ENCODE assay signal across 8 mouse cellular contexts in the genomic region with DNA sequence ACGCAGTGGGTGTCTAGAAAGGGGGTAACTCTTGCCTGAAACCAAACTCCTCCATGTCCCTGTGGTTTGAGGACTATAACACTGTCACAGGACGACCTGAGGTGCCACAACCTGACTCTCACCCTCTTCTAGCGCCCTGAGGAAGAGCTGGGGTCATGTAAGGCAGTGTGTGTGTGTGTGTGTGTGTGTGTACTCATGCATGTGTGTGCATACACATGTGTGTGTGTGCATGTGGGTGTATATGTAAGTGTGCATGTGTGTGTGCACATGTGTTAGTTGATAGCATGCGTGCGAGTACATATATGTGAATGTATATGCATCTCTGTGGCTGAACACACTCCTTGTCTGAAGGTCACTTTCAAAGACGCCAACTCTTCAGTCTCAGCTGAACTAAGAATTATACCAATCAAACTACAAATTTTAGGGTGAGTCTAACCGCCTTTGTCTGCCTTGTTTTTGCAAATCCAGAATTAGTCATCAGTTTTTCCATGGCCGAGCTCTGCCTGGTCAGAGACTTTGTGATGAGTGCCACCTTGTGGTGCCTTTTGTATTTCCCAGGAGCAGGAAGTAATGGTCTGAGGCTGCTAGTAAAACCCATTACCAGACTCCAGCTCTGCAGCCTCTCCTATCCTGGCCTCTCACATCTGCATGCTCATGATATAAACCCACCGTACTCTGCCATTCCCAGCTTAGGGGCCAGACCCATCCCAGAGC. TPM values are rescaled to one million over a fixed set of nuclear protein-coding genes. Genes with fewer than 3 reads are reported as not detected.
DNase-seq lines count a peak whose midpoint lies in the region; ATAC-seq and TF ChIP-seq lines count a peak whose summit lies in the region.

No protein-coding gene starts in this region.

- H3K27ac ChIP-seq in hindbrain, postnatal 0 days: no peak overlapping the region
- no peak overlapping the region for H3K27ac ChIP-seq in small intestine, adult 2 months (ENCODE audit: insufficient read depth, low read depth, low read length)

- no peak for TF ChIP-seq POLR2A in small intestine, adult 2 months (IDR thresholded peaks at IDR 0.05; ENCODE audit: low read depth, low read length)

- no peaks in the 10 kb centered on the region for H3K36me3 ChIP-seq in hindbrain, postnatal 0 days (ENCODE audit: insufficient read depth, low read length)
- no peaks in the 10 kb centered on the region for H3K36me3 ChIP-seq in small intestine, adult 2 months (ENCODE audit: control insufficient read depth, insufficient read depth, low read length)

- DNase-seq in adipocyte (ENCODE audit: low spot score): peak; percentile 92
- peak; percentile 90 to 93 for DNase-seq in cerebellum, postnatal 14 days
- DNase-seq in gastrocnemius, adult 18-20 months (ENCODE audit: low spot score): peak; percentile 88
- DNase-seq in hindbrain, postnatal 0 days (ENCODE audit: low spot score): peak; percentile 93
- DNase-seq in left cerebral cortex, adult 18-20 months (ENCODE audit: low spot score in 2 of 2): peak; percentile 88 to 92

- peak; percentile 88 for TF ChIP-seq CTCF in hindbrain, postnatal 0 days (IDR thresholded peaks at IDR 0.05; ENCODE audit: low read depth)
- peak; percentile 60; the same call in 1 of the 2 replicates for TF ChIP-seq CTCF in small intestine, adult 2 months (IDR thresholded peaks at IDR 0.05; ENCODE audit: extremely low read depth, insufficient read length, insufficient replicate concordance, low read depth, low read length)

- ATAC-seq in hindbrain, postnatal 0 days: peak; percentile 80
- peak; percentile 62 for ATAC-seq in megakaryocyte-erythroid progenitor cell, adult 5-6 weeks (replicated peaks; ENCODE audit: low FRiP score, low TSS enrichment, poor library complexity, severe bottlenecking)
- ATAC-seq in monocyte, adult 5-6 weeks (replicated peaks; ENCODE audit: insufficient number of reproducible peaks, low FRiP score, low TSS enrichment, poor library complexity, severe bottlenecking): no peak

- no peak overlapping the region for H3K4me2 ChIP-seq in hindbrain, postnatal 0 days (ENCODE audit: low read depth, low read length)

- WGBS in hindbrain, postnatal 0 days: 56% methylated on average over 9 of the region's 9 CpGs
- 54% methylated on average over 9 of the region's 9 CpGs for WGBS in small intestine, adult 2 months

- no peaks in the 10 kb centered on the region for H3K27me3 ChIP-seq in hindbrain, postnatal 0 days (ENCODE audit: insufficient read depth, low read length)
- H3K27me3 ChIP-seq in small intestine, adult 2 months (ENCODE audit: control insufficient read depth, insufficient read depth, low read length): no peaks in the 10 kb centered on the region

- H3K9ac ChIP-seq in hindbrain, postnatal 0 days (replicated peaks; ENCODE audit: low read length): no peak overlapping the region

- H3K4me3 ChIP-seq in hindbrain, postnatal 0 days (ENCODE audit: low read length): no peak overlapping the region
- H3K4me3 ChIP-seq in small intestine, adult 2 months (ENCODE audit: low read depth, low read length): no peak overlapping the region

- no peaks in the 10 kb centered on the region for H3K9me3 ChIP-seq in hindbrain, postnatal 0 days (ENCODE audit: low read length)

- H3K4me1 ChIP-seq in hindbrain, postnatal 0 days (ENCODE audit: insufficient read depth, low read length): no peaks in the 10 kb centered on the region
- no peaks in the 10 kb centered on the region; the same call in 1 of the 2 replicates for H3K4me1 ChIP-seq in small intestine, adult 2 months (ENCODE audit: control insufficient read depth, insufficient read depth, insufficient read length, low read length)

RNA-seq across cellular contexts. Expression of a gene that starts 14.6 kb away (rescaled TPM):
- 10 to 100 TPM; 91.2 to 93.5 TPM for total RNA-seq in gastrocnemius, adult 18-20 months (2021)
- total RNA-seq in hindbrain, postnatal 0 days (2014; rRNA removed): 97.2 and 117 TPM in 2 replicates
- polyA plus RNA-seq in hindbrain, postnatal 0 days (2015; fragmentation: Nextera tagmentation; extraction: Ambion mirVana): 167 and 170 TPM in 2 replicates
- total RNA-seq in left cerebral cortex, adult 18-20 months (2021): 100 to 1,000 TPM; 122 to 127 TPM
- 58.4 and 67.9 TPM in 2 replicates for total RNA-seq in megakaryocyte-erythroid progenitor cell, adult 5-6 weeks (2014; fragmentation: Nextera tagmentation)
- total RNA-seq in megakaryocyte-erythroid progenitor cell, adult 5-6 weeks (2017): 58.1 and 86.6 TPM in 2 replicates
- 12.5 and 14.4 TPM in 2 replicates for polyA plus RNA-seq in small intestine, adult 2 months (2012; rRNA removed)
- total RNA-seq in monocyte, adult 5-6 weeks (2017): 85.2 to 93.0 TPM (median 87.2 TPM) in 3 replicates
